Mouse (Mus musculus): ENCODE data around the gene Gdf9.

DNA sequence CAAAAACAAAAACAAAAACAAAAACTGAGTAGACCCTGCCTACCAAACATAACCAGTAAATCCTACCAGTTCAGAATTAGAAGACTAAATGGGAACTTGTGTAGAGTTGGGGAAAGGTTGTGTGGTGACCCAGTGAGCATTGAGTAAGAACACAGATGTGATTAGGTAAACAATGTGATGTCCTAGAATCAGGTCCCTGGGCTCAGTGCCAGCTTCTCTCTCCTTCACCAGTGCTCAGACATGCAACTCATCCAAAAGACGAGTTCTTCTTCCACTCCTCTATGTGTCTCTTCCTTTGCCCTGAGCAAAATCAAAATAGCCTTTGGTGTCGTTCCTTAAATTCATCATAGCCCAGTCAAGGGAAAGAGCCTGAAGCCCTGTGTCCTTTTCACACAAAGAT is 6.0 kb upstream of the Gdf9 start:
- TF ChIP-seq POLR2A (IDR thresholded peaks at IDR 0.05; ENCODE audit: low read depth, low read length) (no peak), CTCF (conservative IDR thresholded peaks at IDR 0.05; ENCODE audit: insufficient read depth, insufficient read length, low read depth, low read length) (no peak)

Data from kidney, adult 2 months (tissue).